Mouse (Mus musculus): ENCODE results near the gene Cox4i1.

GRCm38 (mm10) chr8:120685097-120685496, 17.1 kb downstream of the Cox4i1 start:
- TF ChIP-seq GABPA (IDR thresholded peaks at IDR 0.05; ENCODE audit: insufficient replicate concordance, low read depth, low read length) (no peak), CTCF (conservative IDR thresholded peaks at IDR 0.05 in 1 of 2, IDR thresholded peaks at IDR 0.05 in 1 of 2; ENCODE audit: low read depth in 2 of 2, low read length in 2 of 2) (no peak), ZC3H11A (IDR thresholded peaks at IDR 0.05; ENCODE audit: low read depth, low read length) (no peak), TCF12 (IDR thresholded peaks at IDR 0.05; ENCODE audit: low read depth, low read length) (no peak), ETS1 (conservative IDR thresholded peaks at IDR 0.05; ENCODE audit: low read depth, low read length) (no peak)
